Comparison of ENCODE assay signal across 10 mouse cellular contexts in genomic region chr2:143851354-143852221, GRCm38 (mm10). TPM values are rescaled to one million over a fixed set of nuclear protein-coding genes. Genes with fewer than 3 reads are reported as not detected.
DNase-seq lines count a peak whose midpoint lies in the region; ATAC-seq lines count a peak whose summit lies in the region.
"Had no signal": no experiment of that assay in that cellular context is flagged by ENCODE, and none has a peak within 500 bp of the region (broad histone marks: within the 10 kb centered on the region; RNA-seq: fewer than 3 reads in every experiment).

No protein-coding gene starts in this region.

- H3K4me1 ChIP-seq in hindbrain, embryonic 15.5 days (replicated peaks), result peaks cover 4% of the 10 kb centered on the region
- H3K4me1 ChIP-seq in hindbrain, embryonic 10.5 days (replicated peaks), result peaks cover 5% of the 10 kb centered on the region; the same call in 1 of the 2 replicates
- H3K4me1 ChIP-seq: limb, embryonic 15.5 days had no signal

- H3K4me3 ChIP-seq in hindbrain, embryonic 15.5 days, result no peak overlapping the region
- H3K4me3 ChIP-seq in hindbrain, embryonic 10.5 days, result no peak overlapping the region
- H3K4me3 ChIP-seq: limb, embryonic 15.5 days had no signal

- WGBS in hindbrain, embryonic 15.5 days, result 64% methylated on average over 12 of the region's 12 CpGs
- 87% methylated on average over 12 of the region's 12 CpGs for WGBS in hindbrain, embryonic 10.5 days

- no peak overlapping the region for H3K9ac ChIP-seq in hindbrain, embryonic 15.5 days
- H3K9ac ChIP-seq: limb, embryonic 15.5 days had no signal

- H3K27ac ChIP-seq in hindbrain, embryonic 15.5 days (replicated peaks), result peak overlapping the region; percentile 10
- no peak overlapping the region for H3K27ac ChIP-seq in hindbrain, embryonic 10.5 days
- H3K27ac ChIP-seq: limb, embryonic 15.5 days had no signal

- peak; percentile 61; the same call in 1 of the 2 replicates for ATAC-seq in hindbrain, embryonic 15.5 days (ENCODE audit: low FRiP score, low read depth)

- H3K27me3 ChIP-seq in hindbrain, embryonic 15.5 days, result no peaks in the 10 kb centered on the region
- no peaks in the 10 kb centered on the region for H3K27me3 ChIP-seq in hindbrain, embryonic 10.5 days (ENCODE audit: insufficient read depth, poor library complexity, severe bottlenecking)
- H3K27me3 ChIP-seq: limb, embryonic 15.5 days had no signal

- no peaks in the 10 kb centered on the region for H3K36me3 ChIP-seq in hindbrain, embryonic 15.5 days
- no peaks in the 10 kb centered on the region for H3K36me3 ChIP-seq in hindbrain, embryonic 10.5 days
- H3K36me3 ChIP-seq: limb, embryonic 15.5 days had no signal

- no peak overlapping the region for H3K4me2 ChIP-seq in hindbrain, embryonic 15.5 days
- H3K4me2 ChIP-seq: limb, embryonic 15.5 days had no signal

- H3K9me3 ChIP-seq in hindbrain, embryonic 15.5 days, result no peaks in the 10 kb centered on the region
- no peaks in the 10 kb centered on the region for H3K9me3 ChIP-seq in hindbrain, embryonic 10.5 days
- H3K9me3 ChIP-seq: limb, embryonic 15.5 days had no signal

- peak; percentile 21 for DNase-seq in cerebellum, adult 9-10 months
- no peak for DNase-seq in cerebellum, adult 11 months
- no peak for DNase-seq in hindbrain, embryonic 10.5 days (ENCODE audit: low spot score)
- peak; percentile 9 for DNase-seq in cerebellum, adult 9-11 months
- DNase-seq in layer of hippocampus, adult 8-10 months (ENCODE audit: low spot score in 2 of 2), result peak; percentile 19 to 46
- DNase-seq in spleen, postnatal 10 days (ENCODE audit: low spot score in 2 of 2), result no peak
- no peak for DNase-seq in urinary bladder, postnatal 36 days (ENCODE audit: low spot score in 2 of 2)
- DNase-seq: B cell, adult 2 months had no signal

RNA-seq across cellular contexts. Expression of gene Bfsp1, which starts 11.4 kb away (rescaled TPM):
- polyA plus RNA-seq in hindbrain, embryonic 15.5 days (2015; fragmentation: Nextera tagmentation; extraction: Ambion mirVana), result 1.5 and 2.1 TPM in 2 replicates
- 0.45 and 1.0 TPM in 2 replicates for polyA plus RNA-seq in hindbrain, embryonic 10.5 days (2016; fragmentation: Nextera tagmentation; extraction: Ambion mirVana)
- 1 to 10 TPM; 1.2 to 3.0 (median 1.9) TPM for total RNA-seq in layer of hippocampus, adult 8-10 months (2022)

Comparison
In these comparisons a context has a peak if more than half of its experiments do, and no peak if none do; other contexts are left out.
1. DNase-seq: peak in cerebellum, adult 9-10 months (single experiment), cerebellum, adult 9-11 months (single experiment) and layer of hippocampus, adult 8-10 months (2 of 2); none in cerebellum, adult 11 months (single experiment), hindbrain, embryonic 10.5 days (single experiment), spleen, postnatal 10 days (0 of 2) and urinary bladder, postnatal 36 days (0 of 2).